Mouse (Mus musculus): ENCODE measurements around the gene Egln1.

The Egln1 gene

GRCm38 (mm10) chr8:124903198-124903597, 45.9 kb downstream of the Egln1 start:
- DNase-seq (ENCODE audit: low spot score): peak; percentile 25

DNA sequence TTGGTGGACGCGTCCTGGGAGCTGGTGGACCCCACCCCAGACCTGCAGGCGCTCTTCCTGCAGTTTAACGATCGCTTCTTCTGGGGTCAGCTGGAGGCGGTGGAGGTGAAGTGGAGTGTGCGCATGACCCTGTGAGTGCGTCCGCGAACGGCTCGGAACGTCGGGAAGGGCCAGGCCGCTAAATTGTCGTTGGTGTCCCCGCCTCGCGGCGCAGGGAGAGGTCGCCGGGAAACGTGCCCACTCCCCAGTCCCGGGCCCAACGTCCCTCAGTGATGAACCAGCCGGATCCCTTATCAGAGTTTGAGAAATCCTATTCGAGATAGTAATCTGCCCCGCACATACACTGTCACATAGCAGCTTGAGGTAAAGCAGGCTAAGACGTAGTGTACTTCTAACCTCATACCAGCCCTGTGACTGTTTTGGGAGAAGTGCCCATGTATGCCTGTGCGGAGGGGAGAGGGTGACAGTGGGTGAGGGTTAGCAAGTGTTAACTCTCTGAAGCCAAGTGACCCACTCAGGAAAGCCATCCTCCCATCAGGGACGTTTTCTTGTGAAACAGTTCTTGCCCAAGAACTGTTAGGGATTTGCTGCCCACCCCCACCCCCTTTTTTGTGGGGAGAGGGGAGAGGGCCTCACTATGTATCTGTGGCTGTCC, 50.7 kb downstream of the Egln1 start:
- no peak for DNase-seq (ENCODE audit: low spot score)

DNA sequence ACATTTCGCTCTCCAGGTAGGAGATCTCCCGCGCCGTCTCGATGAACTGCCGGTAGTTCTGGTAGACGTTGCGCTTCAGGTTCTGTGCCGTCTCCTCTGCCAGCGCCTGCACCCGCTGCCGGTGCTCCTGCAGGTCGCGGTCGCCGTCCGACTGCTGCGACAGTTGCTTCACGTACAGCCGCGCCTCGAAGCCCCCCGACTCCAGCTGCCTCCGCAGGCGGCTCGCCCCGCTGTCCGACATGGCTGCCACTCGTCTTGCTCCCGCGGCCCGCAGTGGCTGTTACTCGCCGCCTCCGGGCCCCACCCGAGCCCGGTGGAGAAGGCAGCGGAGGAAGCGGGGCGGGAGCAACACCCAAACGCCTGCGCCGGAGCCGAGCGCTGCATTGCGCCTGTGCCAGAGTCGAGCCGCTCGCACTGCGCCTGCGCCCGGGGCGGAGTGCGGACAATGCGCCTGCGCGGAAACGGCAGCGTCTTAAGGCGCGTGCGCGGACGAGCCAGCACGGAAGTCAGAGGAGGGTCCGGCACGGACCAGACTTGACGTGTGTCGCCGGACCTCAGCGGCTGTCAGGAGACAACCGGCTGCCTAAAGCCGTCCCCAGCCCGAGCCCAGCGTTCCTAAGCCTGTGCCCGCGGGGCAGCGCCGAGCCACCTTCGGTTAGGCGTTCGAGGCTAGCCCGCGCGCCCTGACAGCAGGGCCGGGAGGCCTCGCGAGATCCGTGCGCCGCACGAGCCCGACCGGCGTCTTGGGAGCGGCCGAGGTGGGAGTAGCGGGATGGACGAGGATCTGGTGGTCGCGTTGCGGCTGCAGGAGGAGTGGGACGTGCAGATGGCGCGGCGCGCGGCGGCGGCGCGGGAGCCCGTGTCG, 51.5 kb downstream of the Egln1 start, which contains the start of the genes Exoc8 and Sprtn:
Gene Exoc8 (minus strand): TSS at position 320 of the 865 bp plus-strand sequence.
Gene Sprtn (plus strand): TSS at position 501 of the 865 bp plus-strand sequence.
- peak; percentile 96 for DNase-seq (ENCODE audit: low spot score)

- peak; percentile 69 for DNase-seq (ENCODE audit: low spot score)
These were observed 52.3 kb downstream of the Egln1 start for GRCm38 (mm10) chr8:124896632-124897385.

DNA sequence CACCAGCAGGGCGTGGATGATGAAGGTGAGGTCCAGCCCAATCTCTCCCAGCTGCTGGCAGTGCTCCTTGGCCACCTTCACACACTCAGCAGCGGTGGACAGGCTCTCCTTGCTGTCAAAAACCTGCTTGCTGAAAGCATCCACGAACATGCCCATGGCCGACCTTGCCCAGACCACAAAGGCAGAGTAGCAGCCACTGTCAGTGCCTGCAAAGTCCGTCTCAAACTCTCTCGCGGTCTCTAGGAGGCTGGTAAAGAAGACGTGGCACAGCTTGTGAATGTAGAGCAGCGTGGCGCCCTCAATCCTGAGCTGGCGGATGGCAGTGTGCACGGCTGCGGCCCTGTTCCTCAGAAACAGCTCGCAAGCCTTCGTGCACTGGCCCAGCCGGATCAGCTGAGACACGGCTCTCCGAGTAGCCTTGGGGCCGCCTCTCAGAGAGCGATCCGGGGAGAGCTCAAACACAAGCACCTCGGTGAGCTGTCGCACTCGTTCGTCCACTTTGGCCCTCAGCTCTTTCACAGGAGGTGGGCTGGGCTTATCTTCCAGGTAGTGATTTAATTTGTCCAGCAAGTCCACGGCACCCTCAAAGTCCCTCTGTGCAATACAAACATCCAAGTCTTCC, 53.0 kb downstream of the Egln1 start:
- no peak for DNase-seq (ENCODE audit: low spot score)

- no peak for DNase-seq (ENCODE audit: low spot score)
These were observed 56.5 kb downstream of the Egln1 start for GRCm38 (mm10) chr8:124892596-124892995.

DNA sequence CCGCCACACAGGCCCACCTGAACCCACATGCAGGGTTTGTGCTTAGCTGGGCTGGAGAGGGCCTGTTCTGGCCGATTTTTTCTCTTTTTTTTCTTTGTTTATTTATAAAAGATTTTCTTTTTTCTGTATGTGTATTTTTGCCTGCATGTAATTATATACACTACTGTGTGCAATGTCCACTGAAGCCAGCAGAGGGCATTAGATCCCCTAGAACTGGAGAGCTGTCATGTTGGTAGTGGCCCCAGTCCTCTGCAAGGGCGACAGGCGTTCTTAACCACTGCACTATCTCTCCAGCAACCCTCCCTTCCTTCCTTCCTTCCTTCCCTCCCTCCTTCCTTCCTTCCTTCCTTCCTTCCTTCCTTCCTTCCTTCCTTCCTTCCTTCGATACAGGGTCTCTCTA, 60.7 kb downstream of the Egln1 start:
- DNase-seq (ENCODE audit: low spot score): no peak

GRCm38 (mm10) chr8:124878946-124879526, 70.1 kb downstream of the Egln1 start:
- DNase-seq (ENCODE audit: low spot score): no peak

- DNase-seq (ENCODE audit: low spot score): no peak
These were observed 71.0 kb downstream of the Egln1 start for GRCm38 (mm10) chr8:124878141-124878540.

DNA sequence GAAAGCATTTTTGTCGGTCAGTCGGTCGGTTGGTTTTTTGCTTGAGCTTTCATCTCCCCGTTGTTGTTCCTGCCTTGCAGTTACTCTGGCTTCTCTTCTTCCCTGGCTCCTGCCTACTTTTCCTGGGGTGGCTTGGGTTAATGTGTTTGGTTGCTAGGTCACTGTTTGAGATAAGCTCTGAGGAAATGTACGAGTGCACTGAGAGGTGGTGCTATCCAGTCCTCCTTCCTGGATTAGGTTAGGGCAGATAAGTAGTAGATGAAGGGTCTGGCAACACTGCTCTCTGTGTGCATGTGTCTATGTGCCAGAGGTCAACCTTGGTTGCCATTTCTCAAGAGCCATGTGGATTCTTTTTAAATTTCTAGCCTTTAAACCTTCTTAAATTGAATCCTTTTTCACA, 76.4 kb downstream of the Egln1 start:
- peak; percentile 71 for DNase-seq (ENCODE audit: low spot score)

DNA sequence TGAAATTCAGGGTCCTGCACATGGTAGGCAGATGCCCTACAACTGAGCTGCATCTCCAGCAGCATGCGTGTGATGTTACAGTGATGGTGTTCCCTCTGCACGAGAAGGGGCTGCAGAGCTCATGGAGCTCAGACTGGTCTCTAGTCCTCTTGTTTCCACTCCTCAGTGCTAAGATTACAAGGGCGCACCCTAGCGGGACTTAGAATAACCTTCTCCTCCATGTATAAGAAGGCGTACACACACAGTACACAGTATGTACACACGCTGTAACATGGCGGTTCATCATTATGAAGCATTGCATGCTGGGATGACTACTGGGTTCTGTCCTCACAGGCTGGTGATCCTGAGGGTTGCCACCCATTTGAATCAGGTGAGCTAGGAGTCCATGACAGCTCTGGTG, 77.0 kb downstream of the Egln1 start:
- DNase-seq (ENCODE audit: low spot score): no peak

- DNase-seq (ENCODE audit: low spot score): no peak
These were observed 77.7 kb downstream of the Egln1 start for GRCm38 (mm10) chr8:124871474-124871873.

GRCm38 (mm10) chr8:124869708-124870107, 79.4 kb downstream of the Egln1 start:
- DNase-seq (ENCODE audit: low spot score): no peak

GRCm38 (mm10) chr8:124867126-124867525, 82.0 kb downstream of the Egln1 start:
- no peak for DNase-seq (ENCODE audit: low spot score)

GRCm38 (mm10) chr8:124866669-124867068, 82.5 kb downstream of the Egln1 start:
- no peak for DNase-seq (ENCODE audit: low spot score)

DNA sequence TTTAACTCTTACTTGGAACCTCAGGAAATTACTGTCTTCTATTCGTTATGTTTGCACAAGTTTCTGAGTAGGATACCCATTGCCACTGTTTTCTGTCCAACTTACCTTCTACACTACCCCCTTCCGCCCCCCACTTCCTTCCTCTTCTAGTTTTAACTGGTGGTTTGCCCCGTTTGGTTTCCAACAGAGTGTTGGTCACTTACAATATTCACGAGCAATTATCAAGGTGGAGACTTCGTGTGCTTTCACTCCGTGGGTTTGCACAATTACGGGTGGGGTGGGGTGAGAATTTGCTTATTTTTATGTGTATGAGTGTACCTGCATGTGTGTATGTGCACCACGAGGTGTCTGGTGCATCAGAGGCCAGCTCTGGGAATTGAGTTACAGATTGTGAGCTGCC, 85.4 kb downstream of the Egln1 start:
- no peak for DNase-seq (ENCODE audit: low spot score)

DNA sequence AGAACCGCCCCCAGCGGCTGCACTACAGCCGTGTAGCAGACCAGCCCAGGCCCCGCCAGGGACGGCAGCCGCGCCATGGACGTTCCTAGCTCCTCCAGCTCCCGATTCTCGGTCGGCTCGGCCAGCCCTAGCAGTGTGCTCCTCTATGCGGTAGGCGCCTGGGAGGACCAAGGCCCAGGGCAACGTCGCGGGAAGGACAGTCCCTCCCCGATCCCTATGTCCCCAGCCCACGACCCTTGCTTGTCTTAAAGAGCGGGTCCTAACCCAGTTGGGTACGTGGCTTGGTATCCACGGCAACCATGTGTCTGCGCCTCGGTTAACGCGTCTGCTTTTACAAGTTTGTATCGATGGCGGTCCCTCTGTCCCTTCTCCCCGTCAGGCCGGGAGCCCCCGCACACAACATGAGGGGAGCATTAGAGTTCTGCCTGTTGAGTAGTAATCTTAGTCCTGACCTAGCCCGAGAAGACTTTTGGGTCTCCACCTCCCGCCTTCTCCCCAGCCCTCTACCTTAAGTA, 85.9 kb downstream of the Egln1 start:
- no peak for DNase-seq (ENCODE audit: low spot score)

GRCm38 (mm10) chr8:124862321-124863162, 86.6 kb downstream of the Egln1 start, which contains the start of the genes Gnpat and 2810004N23Rik:
Gene Gnpat, plus strand, starts transcription at chr8:124863033.
Gene 2810004N23Rik, minus strand, starts transcription at chr8:124863120.
- peak; percentile 94 for DNase-seq (ENCODE audit: low spot score)

DNA sequence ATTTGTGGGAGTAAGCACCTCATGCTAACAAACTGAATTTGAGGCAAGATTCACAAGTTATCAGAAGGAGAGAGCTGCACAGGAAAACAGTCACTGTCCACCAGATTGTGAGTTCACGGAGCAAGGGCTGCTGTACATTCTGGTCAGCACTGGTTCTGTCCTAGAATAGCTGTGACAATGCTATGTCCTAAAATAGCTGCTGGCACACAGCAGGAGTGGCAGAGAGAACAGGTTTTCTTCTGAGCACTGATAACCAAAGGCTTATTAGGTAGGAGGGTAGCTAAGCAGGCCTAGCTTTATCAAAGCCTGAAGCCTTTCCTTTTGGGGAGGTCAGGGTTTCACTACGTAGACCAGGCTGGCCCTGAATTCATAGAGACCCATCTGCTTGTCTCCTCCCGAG, 88.9 kb downstream of the Egln1 start:
- no peak for DNase-seq (ENCODE audit: low spot score)

GRCm38 (mm10) chr8:124859466-124859865, 89.7 kb downstream of the Egln1 start:
- DNase-seq (ENCODE audit: low spot score): no peak

Measured in yolk sac, embryonic 10.5 days (tissue).